Mouse (Mus musculus) megakaryocyte, embryonic 14.5 days (primary cell): Measurements from ENCODE around the gene Olfr325.

Experiments
- FLI1 ChIP-seq: IDR thresholded peaks from 2 replicates; pipeline ENCODE4 v1.6.1; 2012; ENCODE audit warnings: low read length, inconsistent platforms, mixed read lengths
- GATA1 ChIP-seq: IDR thresholded peaks from 3 replicates; pipeline ENCODE4 v1.6.1; 2012; ENCODE audit warnings: mixed read lengths, low read length, inconsistent platforms, borderline replicate concordance

- TF ChIP-seq GATA1 (no peak), FLI1 (no peak)
These were observed 40.8 kb downstream of the Olfr325 start for GRCm38 (mm10) chr11:58618369-58618768.
